Comparison of ENCODE assay signal across 25 mouse cellular contexts in genomic region chr10:94540241-94540640, GRCm38 (mm10).
"Had no signal": no experiment of that assay in that cellular context is flagged by ENCODE, and none has a peak within 500 bp of the region (broad histone marks: within the 10 kb centered on the region; RNA-seq: fewer than 3 reads in every experiment).

No protein-coding gene starts in this region.

- H3K4me2 ChIP-seq: hindbrain, embryonic 12.5 days; hindbrain, embryonic 14.5 days; intestine, embryonic 15.5 days; limb, embryonic 12.5 days; liver, embryonic 11.5 days; liver, embryonic 13.5 days; liver, embryonic 15.5 days had no signal

- ATAC-seq: forebrain, embryonic 16.5 days; hindbrain, embryonic 16.5 days; inflammation-experienced regulatory T-cells, adult 6 months; intestine, embryonic 15.5 days; intestine, postnatal 0 days had no signal

- DNase-seq: gastrocnemius, adult 2 months; gastrocnemius, postnatal 10 days; gastrocnemius, postnatal 25 days; heart, postnatal 14 days; heart, postnatal 4 days; kidney, adult 18-20 months; kidney, adult 8-10 months; kidney, postnatal 10 days; kidney, postnatal 25 days; kidney, postnatal 4 days; liver; liver, embryonic 13.5 days had no signal

- H3K9ac ChIP-seq: hindbrain, embryonic 12.5 days; hindbrain, embryonic 14.5 days; intestine, embryonic 15.5 days; limb, embryonic 12.5 days; liver, embryonic 13.5 days; liver, embryonic 15.5 days had no signal

- H3K9me3 ChIP-seq: intestine, embryonic 15.5 days; limb, embryonic 10.5 days had no signal

- H3K36me3 ChIP-seq: hindbrain, embryonic 10.5 days; limb, embryonic 10.5 days; limb, embryonic 12.5 days; liver, embryonic 15.5 days had no signal

- H3K27ac ChIP-seq: gastrocnemius, adult 2 months; hindbrain, embryonic 10.5 days; hindbrain, embryonic 12.5 days; hindbrain, embryonic 14.5 days; intestine, embryonic 15.5 days; left cerebral cortex, adult 2 months; limb, embryonic 10.5 days; limb, embryonic 12.5 days; liver, embryonic 13.5 days; liver, embryonic 15.5 days had no signal

- H3K4me3 ChIP-seq: gastrocnemius, adult 2 months; hindbrain, embryonic 10.5 days; hindbrain, embryonic 12.5 days; intestine, embryonic 15.5 days; left cerebral cortex, adult 2 months; limb, embryonic 10.5 days; limb, embryonic 12.5 days; liver, embryonic 13.5 days; liver, embryonic 15.5 days had no signal

- H3K27me3 ChIP-seq: hindbrain, embryonic 12.5 days; intestine, embryonic 15.5 days; limb, embryonic 12.5 days; liver, embryonic 13.5 days; liver, embryonic 15.5 days had no signal
